Mouse (Mus musculus): Measurements from ENCODE around the gene Pdcd5. TPM values are rescaled to one million over a fixed set of nuclear protein-coding genes. Genes with fewer than 3 reads are reported as not detected.

Pdcd5 gene
- 321 and 332 TPM in 2 replicates for polyA plus RNA-seq (2016; fragmentation: Nextera tagmentation; extraction: Ambion mirVana)

- peaks cover 34% of the 10 kb centered on the region for H3K36me3 ChIP-seq
- peak within 1 kb of the TSS; percentile 96 for H3K27ac ChIP-seq
- WGBS: under 1% methylated on average over 64 of the region's 64 CpGs
- peaks cover 6% of the 10 kb centered on the region; the same call in 1 of the 2 replicates for H3K4me1 ChIP-seq
- peak; percentile 98 for DNase-seq (ENCODE audit: low spot score)
- H3K9me3 ChIP-seq: no peaks in the 10 kb centered on the region
- H3K27me3 ChIP-seq (ENCODE audit: insufficient read depth, poor library complexity, severe bottlenecking): no peaks in the 10 kb centered on the region
- peak within 1 kb of the TSS; percentile 97 for H3K4me3 ChIP-seq
Measured at GRCm38 (mm10) chr7:35647101-35647698, at the start of gene Pdcd5. Gene Pdcd5 (minus strand): TSS chr7:35647521.

- H3K9me3 ChIP-seq: no peaks in the 10 kb centered on the region
- no peaks in the 10 kb centered on the region for H3K27me3 ChIP-seq (ENCODE audit: insufficient read depth, poor library complexity, severe bottlenecking)
- DNase-seq (ENCODE audit: low spot score): no peak
- peaks cover 22% of the 10 kb centered on the region for H3K36me3 ChIP-seq
- no peak overlapping the region for H3K4me3 ChIP-seq
- WGBS: 88% methylated on average over 12 of the region's 12 CpGs
- no peak overlapping the region for H3K27ac ChIP-seq
- peaks cover 5% of the 10 kb centered on the region; the same call in 1 of the 2 replicates for H3K4me1 ChIP-seq
Measured at GRCm38 (mm10) chr7:35692641-35693040, 45.3 kb upstream of the Pdcd5 start.

DNA sequence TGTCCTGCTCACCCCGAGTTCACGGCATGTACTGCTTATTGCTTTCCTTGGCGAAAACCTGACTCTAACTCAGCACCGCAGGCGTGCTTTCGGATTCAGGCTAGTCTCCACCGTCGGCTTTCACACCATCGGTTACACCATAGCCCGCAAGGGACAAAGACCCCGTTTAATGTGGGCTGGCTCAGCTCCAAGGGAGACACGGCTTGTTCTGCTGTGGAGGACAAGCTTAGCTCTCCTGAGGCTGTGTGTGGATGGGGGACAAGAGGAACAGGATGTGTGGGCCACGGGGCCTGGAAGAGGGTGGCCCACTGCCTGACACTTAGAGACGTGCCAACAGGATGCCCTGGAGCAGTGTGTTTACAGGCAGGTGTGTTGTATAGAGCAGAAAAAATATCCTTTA is 44.8 kb upstream of the Pdcd5 start:
- no peak overlapping the region for H3K4me3 ChIP-seq
- H3K4me1 ChIP-seq: peaks cover 9% of the 10 kb centered on the region; the same call in 1 of the 2 replicates
- H3K9me3 ChIP-seq: no peaks in the 10 kb centered on the region
- WGBS: 86% methylated on average over 14 of the region's 14 CpGs
- H3K27ac ChIP-seq: no peak overlapping the region
- peaks cover 22% of the 10 kb centered on the region for H3K36me3 ChIP-seq
- DNase-seq (ENCODE audit: low spot score): no peak
- H3K27me3 ChIP-seq (ENCODE audit: insufficient read depth, poor library complexity, severe bottlenecking): no peaks in the 10 kb centered on the region

DNA sequence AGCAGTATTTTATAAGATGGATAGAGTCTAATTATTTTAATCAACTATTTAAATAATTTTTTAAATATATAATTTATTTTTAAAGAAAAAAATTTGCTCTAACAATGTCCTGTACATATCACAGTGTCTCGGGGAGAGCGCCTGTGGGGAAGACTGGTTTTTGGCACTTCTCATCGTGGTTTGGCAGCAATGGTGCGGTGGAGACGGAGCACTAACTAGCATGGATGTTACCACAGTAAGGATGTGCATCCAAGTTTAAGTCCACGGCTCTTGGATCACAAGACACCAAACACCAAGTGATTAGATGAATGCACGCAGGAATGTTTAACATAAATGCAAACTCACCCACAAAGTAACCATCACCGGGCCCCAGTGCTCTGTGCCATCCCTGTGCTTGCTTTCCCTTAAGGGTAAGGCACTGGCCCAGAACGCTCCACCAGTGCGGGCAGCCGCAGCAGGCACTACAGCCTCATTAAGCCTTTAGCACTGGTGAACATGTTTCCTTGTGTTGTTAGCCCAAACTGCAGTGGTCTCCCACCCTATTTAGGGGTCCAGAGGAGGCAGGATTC is 41.5 kb upstream of the Pdcd5 start:
- Histone ChIP-seq H3K27me3 (ENCODE audit: insufficient read depth, poor library complexity, severe bottlenecking) (no peaks in the 10 kb centered on the region), H3K4me3 (no peak overlapping the region), H3K27ac (no peak overlapping the region), H3K36me3 (peaks cover 10% of the 10 kb centered on the region), H3K9me3 (no peaks in the 10 kb centered on the region), H3K4me1 (peaks cover 18% of the 10 kb centered on the region; the same call in 1 of the 2 replicates)
- DNase-seq (ENCODE audit: low spot score): no peak
- WGBS: 91% methylated on average over 11 of the region's 11 CpGs

- Histone ChIP-seq H3K4me1 (peaks cover 18% of the 10 kb centered on the region; the same call in 1 of the 2 replicates), H3K27ac (no peak overlapping the region), H3K4me3 (no peak overlapping the region), H3K36me3 (peaks cover 10% of the 10 kb centered on the region), H3K9me3 (no peaks in the 10 kb centered on the region), H3K27me3 (ENCODE audit: insufficient read depth, poor library complexity, severe bottlenecking) (no peaks in the 10 kb centered on the region)
- WGBS: 75% methylated on average over 9 of the region's 9 CpGs
- no peak for DNase-seq (ENCODE audit: low spot score)
Measured at GRCm38 (mm10) chr7:35688276-35688675, 41.0 kb upstream of the Pdcd5 start.

DNA sequence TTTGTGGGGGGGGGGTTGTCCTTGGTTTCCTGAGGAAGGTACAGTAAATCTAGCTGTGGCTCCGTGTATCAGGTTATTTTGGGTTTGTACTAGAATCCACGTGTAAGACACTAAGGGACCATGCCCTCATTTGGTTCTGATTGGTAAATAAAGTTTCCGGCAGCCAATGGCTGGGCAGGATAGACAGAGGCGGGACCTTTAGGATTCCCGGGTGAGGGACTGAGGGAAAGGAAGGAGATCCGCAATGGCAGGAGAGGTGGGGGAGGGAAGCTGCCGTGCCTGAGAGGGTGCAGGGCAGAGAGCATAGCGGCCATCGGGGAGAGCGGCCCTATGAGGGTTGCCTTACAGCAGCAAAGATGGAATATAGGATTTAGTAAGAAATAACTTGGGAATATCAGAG is 39.9 kb upstream of the Pdcd5 start:
- peak; percentile 82 for DNase-seq (ENCODE audit: low spot score)

DNA sequence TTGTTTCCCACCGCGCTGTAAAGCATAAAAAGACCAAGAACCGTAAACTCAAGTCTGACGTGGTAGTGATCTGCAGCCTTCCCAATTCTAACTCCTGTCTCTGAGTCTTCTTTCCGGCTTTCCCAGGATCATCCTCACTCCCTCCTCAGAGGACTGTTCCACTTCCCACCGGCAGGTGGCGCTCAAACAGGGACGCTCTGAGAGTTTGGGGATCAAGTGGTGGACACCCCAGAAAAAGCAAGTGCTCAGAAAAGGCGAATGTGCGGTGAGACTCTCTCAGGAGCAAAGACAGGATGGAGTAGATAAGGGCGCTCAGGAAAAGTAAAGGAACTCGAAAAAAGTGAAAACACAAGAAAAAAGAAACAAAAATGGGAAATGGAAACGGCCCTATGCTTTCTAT is 39.4 kb upstream of the Pdcd5 start:
- Histone ChIP-seq H3K4me1 (peaks cover 18% of the 10 kb centered on the region; the same call in 1 of the 2 replicates), H3K4me3 (peak overlapping the region; percentile 48), H3K27me3 (ENCODE audit: insufficient read depth, poor library complexity, severe bottlenecking) (no peaks in the 10 kb centered on the region), H3K36me3 (peaks cover 10% of the 10 kb centered on the region), H3K9me3 (no peaks in the 10 kb centered on the region), H3K27ac (peak overlapping the region; percentile 30; the same call in 1 of the 2 replicates)
- peak; percentile 78 for DNase-seq (ENCODE audit: low spot score)
- 23% methylated on average over 13 of the region's 13 CpGs for WGBS

More for the DNA sequence above, 39.9 kb upstream of the Pdcd5 start:
- no peaks in the 10 kb centered on the region for H3K9me3 ChIP-seq
- H3K4me1 ChIP-seq: peaks cover 18% of the 10 kb centered on the region; the same call in 1 of the 2 replicates
- H3K36me3 ChIP-seq: peaks cover 10% of the 10 kb centered on the region
- peak overlapping the region; percentile 30 for H3K27ac ChIP-seq
- WGBS: 14% methylated on average over 10 of the region's 10 CpGs
- peak overlapping the region; percentile 48 for H3K4me3 ChIP-seq
- no peaks in the 10 kb centered on the region for H3K27me3 ChIP-seq (ENCODE audit: insufficient read depth, poor library complexity, severe bottlenecking)

- Histone ChIP-seq H3K27me3 (ENCODE audit: insufficient read depth, poor library complexity, severe bottlenecking) (no peaks in the 10 kb centered on the region), H3K9me3 (no peaks in the 10 kb centered on the region), H3K4me3 (no peak overlapping the region), H3K36me3 (peaks cover 10% of the 10 kb centered on the region), H3K27ac (peak overlapping the region; percentile 19; the same call in 1 of the 2 replicates), H3K4me1 (peaks cover 18% of the 10 kb centered on the region; the same call in 1 of the 2 replicates)
- DNase-seq (ENCODE audit: low spot score): peak; percentile 72
- WGBS: 64% methylated on average over 11 of the region's 11 CpGs
Measured at GRCm38 (mm10) chr7:35686216-35686615, 38.9 kb upstream of the Pdcd5 start.

DNA sequence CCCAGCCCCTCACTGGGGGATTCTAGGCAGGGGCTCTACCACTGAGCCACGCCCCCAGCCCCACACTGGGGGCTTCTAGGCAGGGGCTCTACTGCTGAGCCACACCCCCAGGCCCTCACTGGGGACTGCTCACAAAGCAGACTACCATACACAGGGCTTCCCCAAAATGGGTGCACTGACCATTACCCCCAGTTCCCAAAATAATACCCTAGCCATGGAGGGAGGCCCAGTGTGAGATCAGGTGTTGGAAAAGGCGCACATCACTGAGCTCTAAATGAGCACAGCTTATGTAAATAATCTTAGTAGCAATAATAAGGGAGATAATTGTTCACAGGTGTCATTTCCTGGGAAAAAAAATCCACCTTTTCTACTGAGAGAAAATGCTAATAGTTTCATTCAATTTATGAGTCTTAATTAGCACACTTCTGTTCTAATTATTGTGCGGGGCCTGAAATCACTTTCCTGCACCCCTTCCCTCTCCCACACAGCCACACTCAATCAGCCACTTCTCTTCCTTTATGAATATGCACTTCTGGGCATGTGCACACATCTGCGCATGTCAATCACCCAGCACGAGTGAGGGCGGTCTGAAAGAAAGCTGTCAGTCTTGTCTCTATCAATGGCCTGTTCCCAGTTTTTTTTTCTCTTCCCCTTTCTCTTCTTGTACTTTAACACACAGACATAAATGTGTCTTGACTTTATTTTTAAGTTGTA is 36.2 kb upstream of the Pdcd5 start:
- no peaks in the 10 kb centered on the region for H3K36me3 ChIP-seq
- no peaks in the 10 kb centered on the region for H3K27me3 ChIP-seq (ENCODE audit: insufficient read depth, poor library complexity, severe bottlenecking)
- peaks cover 18% of the 10 kb centered on the region; the same call in 1 of the 2 replicates for H3K4me1 ChIP-seq
- no peak for DNase-seq (ENCODE audit: low spot score)
- no peaks in the 10 kb centered on the region for H3K9me3 ChIP-seq
- H3K27ac ChIP-seq: no peak overlapping the region
- WGBS: 86% methylated on average over 6 of the region's 6 CpGs
- H3K4me3 ChIP-seq: no peak overlapping the region

DNA sequence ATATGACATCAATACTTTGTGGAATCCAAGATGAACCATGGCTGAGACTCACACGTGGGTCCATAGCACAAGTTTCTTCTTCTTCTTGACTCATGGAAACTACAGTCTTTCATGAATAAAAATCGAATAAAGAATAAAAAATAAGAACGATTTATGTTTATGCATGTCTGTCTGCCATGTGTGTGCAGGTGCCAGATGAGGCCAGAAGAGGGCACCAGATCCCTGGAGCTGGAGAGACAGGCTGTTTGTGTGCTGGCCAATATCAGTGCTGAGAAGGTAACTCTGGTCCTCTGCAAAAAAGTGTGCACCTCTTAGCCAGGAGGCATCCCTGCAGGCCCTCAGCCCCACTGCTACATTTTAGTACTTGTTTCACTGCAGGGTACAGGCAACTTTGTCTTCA is 34.2 kb upstream of the Pdcd5 start:
- Histone ChIP-seq H3K4me3 (no peak overlapping the region), H3K27me3 (ENCODE audit: insufficient read depth, poor library complexity, severe bottlenecking) (no peaks in the 10 kb centered on the region), H3K27ac (no peak overlapping the region), H3K9me3 (no peaks in the 10 kb centered on the region), H3K4me1 (peaks cover 7% of the 10 kb centered on the region; the same call in 1 of the 2 replicates), H3K36me3 (no peaks in the 10 kb centered on the region)
- WGBS: 72% methylated on average over 3 of the region's 3 CpGs
- no peak for DNase-seq (ENCODE audit: low spot score)

DNA sequence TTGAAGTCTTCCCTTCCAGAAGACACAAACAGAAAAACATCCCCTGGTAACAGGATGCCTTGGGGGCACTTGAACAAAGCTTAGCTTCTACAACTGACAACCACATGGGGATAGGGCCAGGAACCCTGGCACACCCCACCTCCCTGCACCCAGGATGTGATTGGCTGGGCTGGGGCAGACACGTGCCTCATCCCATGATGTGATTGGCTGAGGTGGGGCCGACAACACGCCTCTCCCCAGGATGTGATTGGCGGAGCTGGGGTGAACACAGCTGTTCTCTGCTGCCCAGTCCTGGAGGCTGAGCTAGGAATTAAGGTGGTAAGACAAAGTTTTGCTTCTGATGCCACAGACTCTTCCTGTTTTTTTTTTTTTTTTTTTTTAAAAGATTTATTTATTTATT is 31.7 kb upstream of the Pdcd5 start:
- 69% methylated on average over 4 of the region's 4 CpGs for WGBS
- no peaks in the 10 kb centered on the region for H3K27me3 ChIP-seq (ENCODE audit: insufficient read depth, poor library complexity, severe bottlenecking)
- no peak overlapping the region for H3K27ac ChIP-seq
- no peaks in the 10 kb centered on the region for H3K9me3 ChIP-seq
- no peak for DNase-seq (ENCODE audit: low spot score)
- no peaks in the 10 kb centered on the region for H3K4me1 ChIP-seq
- no peaks in the 10 kb centered on the region for H3K36me3 ChIP-seq
- no peak overlapping the region for H3K4me3 ChIP-seq

GRCm38 (mm10) chr7:35668066-35669041 is 21.0 kb upstream of the Pdcd5 start:
- DNase-seq (ENCODE audit: low spot score): no peak
- WGBS: 61% methylated on average over 18 of the region's 18 CpGs
- H3K27ac ChIP-seq: no peak overlapping the region
- no peaks in the 10 kb centered on the region for H3K9me3 ChIP-seq
- H3K27me3 ChIP-seq (ENCODE audit: insufficient read depth, poor library complexity, severe bottlenecking): no peaks in the 10 kb centered on the region
- H3K4me1 ChIP-seq: no peaks in the 10 kb centered on the region
- no peak overlapping the region for H3K4me3 ChIP-seq
- H3K36me3 ChIP-seq: no peaks in the 10 kb centered on the region
